Mouse (Mus musculus) olfactory bulb, adult 2 months (tissue): Measurements from ENCODE around the gene Ppfia4. TPM values are rescaled to one million over a fixed set of nuclear protein-coding genes. Genes with fewer than 3 reads are reported as not detected.

Source experiments
- H3K27ac ChIP-seq: fragments of 200-500 bp; 2 replicates; pipeline ENCODE4 v1.5.1; 2012; ENCODE audit warnings: low read depth, low read length; ENCODE audit not compliant: insufficient read depth
- H3K4me1 ChIP-seq: fragments of 200-500 bp; 2 replicates; pipeline ENCODE4 v1.6.1; 2012; ENCODE audit warnings: low read length; ENCODE audit not compliant: control insufficient read depth, insufficient read depth
- H3K4me3 ChIP-seq: fragments of 200-500 bp; 2 replicates; pipeline ENCODE4 v1.5.1; 2012; ENCODE audit warnings: mild to moderate bottlenecking, low read depth, low read length, moderate library complexity; ENCODE audit not compliant: insufficient read depth
- CTCF ChIP-seq: fragments of 200-500 bp; IDR thresholded peaks from 2 replicates; pipeline ENCODE4 v1.5.1; 2012; ENCODE audit warnings: low read depth, mild to moderate bottlenecking, low read length, moderate library complexity; ENCODE audit not compliant: insufficient read depth
- POLR2A ChIP-seq: fragments of 200-500 bp; IDR thresholded peaks from 2 replicates; pipeline ENCODE4 v1.6.1; 2012; ENCODE audit warnings: mild to moderate bottlenecking, low read depth, low read length, moderate library complexity; ENCODE audit not compliant: insufficient read depth
- WGBS: fragments of 180-500 bp; shearing (Covaris S2); methylation state at CpG from one replicate; pipeline ENCODE4 v1.1.7; 2018; 5-methylcytosine and 5-hydroxymethylcytosine counted together
- polyA plus RNA-seq: library from polyadenylated mRNA; stranded (reverse); fragments of >200 nt; gene quantifications from 2 replicates; pipeline ENCODE4 v1.2.4, GENCODE M21; 2012; ENCODE audit warnings: low replicate concordance; ENCODE audit not compliant: missing spikeins, insufficient read depth, insufficient read length

Gene Ppfia4
- polyA plus RNA-seq, 1 experiment = not detected

DNA sequence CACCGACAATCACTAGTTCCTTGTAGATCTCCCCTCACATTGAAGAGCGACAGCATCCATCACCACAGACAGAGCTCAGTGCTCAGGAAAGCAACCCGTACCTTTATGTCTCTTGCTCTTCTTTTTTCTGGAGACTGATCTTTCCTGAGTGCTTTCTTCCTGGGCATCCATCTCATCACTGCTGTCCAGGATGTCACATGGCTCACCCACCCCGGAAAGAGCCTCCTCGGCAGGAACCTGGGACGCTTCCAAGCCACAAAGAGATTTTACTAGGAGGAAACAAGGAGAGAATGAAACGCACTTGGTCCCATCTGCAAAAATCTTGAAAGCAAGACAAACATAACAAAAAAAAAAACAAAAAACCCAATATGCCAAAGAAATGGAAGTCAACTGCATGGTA, 27.9 kb upstream of the Ppfia4 start:
- Histone ChIP-seq H3K4me1 (peaks cover 7% of the 10 kb centered on the region; the same call in 1 of the 2 replicates), H3K4me3 (no peak overlapping the region), H3K27ac (no peak overlapping the region)
- no peak for TF ChIP-seq POLR2A
- TF ChIP-seq CTCF = no peak
- WGBS = 63% methylated on average over 7 of the region's 7 CpGs

DNA sequence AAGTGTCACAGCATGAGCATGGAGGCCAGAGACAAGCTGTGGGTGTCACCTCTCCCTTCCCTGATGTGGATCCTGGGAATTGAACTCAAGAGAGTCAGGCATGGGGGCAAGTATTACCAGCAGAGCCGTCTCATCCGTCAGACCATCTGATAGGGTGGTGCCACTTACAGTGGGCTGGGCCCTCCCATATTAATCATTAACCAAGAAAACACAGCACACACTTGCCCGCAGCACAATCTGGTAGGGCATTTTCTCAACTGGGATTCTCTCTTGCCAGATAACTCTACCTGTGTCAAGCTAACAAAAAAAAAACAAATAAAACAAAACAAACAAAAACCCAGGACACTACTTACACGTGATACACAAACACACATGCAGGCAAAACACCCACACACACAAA, 24.7 kb upstream of the Ppfia4 start:
- peaks cover 7% of the 10 kb centered on the region; the same call in 1 of the 2 replicates for H3K4me1 ChIP-seq
- no peak overlapping the region for H3K4me3 ChIP-seq
- 88% methylated on average over 4 of the region's 4 CpGs for WGBS
- H3K27ac ChIP-seq = no peak overlapping the region
- TF ChIP-seq POLR2A = no peak
- TF ChIP-seq CTCF = no peak

DNA sequence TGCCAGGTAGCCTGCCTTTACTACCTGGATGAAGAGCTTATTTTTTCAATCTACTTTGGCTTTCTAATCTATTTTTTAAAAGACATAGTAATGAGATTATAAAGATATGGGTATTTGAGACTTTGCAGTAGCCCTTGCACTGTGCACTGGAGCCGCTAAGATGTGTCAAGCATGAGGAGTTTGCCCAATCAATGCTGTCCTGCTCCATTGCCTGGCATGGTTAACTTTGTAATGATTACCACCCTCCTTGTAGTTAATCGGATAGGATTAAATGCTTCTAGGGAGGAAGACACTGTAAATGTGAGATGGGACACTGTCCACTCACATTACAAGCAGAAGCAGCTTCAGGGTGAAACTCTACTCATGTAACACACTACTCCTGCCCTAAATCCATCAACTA, 20.6 kb upstream of the Ppfia4 start:
- 89% methylated on average over 2 of the region's 2 CpGs for WGBS
- Histone ChIP-seq H3K27ac (no peak overlapping the region), H3K4me1 (no peaks in the 10 kb centered on the region), H3K4me3 (no peak overlapping the region)
- no peak for TF ChIP-seq CTCF
- TF ChIP-seq POLR2A = no peak

DNA sequence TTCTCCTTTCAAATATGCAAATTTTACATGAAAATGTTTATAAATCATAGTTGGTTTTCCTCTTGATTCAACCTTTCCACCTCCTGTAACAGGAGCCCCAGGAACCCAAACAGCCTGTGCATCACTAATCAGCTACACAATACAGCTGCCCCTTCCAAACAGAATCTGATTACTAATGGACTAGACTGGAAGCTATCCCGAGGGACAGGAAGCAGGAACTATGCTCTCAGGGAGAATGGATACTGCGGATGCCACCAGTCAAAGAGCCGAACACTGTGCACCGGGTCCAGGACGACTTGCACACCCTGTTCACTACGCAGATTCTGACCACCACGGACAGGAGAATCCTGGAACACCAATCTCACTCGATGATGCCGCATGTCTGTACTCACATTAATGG, 15.1 kb upstream of the Ppfia4 start:
- Histone ChIP-seq H3K4me3 (no peak overlapping the region), H3K4me1 (peaks cover 11% of the 10 kb centered on the region; the same call in 1 of the 2 replicates), H3K27ac (no peak overlapping the region)
- 88% methylated on average over 9 of the region's 9 CpGs for WGBS
- TF ChIP-seq CTCF = no peak
- no peak for TF ChIP-seq POLR2A

DNA sequence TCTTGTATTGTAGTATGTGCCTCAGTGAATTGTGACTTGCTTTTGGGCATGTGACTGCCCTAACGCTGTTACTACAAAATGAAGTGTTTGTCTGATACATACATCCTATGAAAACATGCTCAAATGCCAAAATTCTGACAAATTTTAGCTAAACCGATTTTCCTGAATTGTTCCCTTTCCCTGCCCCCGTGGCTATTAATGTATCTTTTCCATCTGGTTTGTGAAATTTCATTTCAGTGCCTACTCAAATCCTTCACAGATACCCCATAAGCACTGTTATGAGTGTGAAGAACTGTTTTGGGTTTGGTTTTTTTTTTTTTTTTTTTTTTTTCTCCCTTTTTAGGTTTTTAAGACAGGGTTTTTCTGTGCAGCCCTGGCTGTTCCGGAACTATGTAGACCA, 12.3 kb upstream of the Ppfia4 start:
- TF ChIP-seq CTCF (no peak), POLR2A (no peak)
- H3K4me3 ChIP-seq = no peak overlapping the region
- peaks cover 19% of the 10 kb centered on the region for H3K4me1 ChIP-seq
- H3K27ac ChIP-seq = 0 out of 2 replicates have a peak overlapping the region, but pooled peaks have one; percentile 33
- 79% methylated on average over 4 of the region's 4 CpGs for WGBS

DNA sequence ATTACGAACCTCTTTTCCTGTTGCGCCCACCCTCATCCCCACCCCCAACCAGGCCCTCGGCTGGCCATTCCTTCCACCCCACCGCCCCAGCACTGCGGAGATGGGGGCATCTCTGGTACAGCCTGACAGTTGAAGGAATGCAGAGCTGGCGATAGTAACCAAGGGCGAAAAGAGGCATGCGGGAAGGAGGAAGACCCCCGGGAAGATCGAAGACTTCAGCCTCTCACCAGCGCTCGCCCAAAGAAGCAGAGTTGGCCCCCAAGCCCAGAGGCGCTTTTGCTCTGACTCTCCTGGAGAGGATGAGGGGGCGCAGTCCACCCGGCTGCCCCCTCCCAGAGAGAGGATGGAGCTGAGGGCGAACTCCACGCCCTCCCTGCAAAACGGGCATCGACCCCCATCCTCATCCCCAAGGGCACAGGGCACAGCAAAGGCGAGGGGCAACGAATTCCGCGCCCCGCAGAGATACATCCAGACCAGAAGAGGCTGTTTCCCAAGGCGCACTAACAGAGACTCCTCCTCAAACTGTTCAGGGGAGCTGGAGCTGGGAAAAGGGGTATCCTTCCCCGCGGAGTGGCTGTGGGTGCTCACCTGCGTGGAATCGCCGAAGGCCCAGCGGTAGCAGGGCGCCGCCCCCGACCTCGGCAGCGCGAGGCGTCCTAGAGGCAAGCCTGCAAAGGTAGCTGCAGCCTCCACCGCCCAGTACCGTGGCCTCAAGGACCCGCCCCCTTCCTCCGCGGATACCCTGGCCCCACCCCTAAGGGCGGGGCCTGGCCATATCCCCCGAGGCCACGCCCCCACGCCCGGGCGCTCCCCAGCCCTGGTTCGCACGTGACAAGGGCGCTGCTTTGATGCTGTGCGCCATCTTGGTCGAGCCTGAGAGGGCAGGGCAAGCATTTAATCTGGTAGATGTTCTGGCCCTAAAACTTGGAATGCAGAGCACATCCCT, 11.6 kb upstream of the Ppfia4 start:
- 2% methylated on average over 54 of the region's 54 CpGs for WGBS
- peaks cover 21% of the 10 kb centered on the region for H3K4me1 ChIP-seq
- H3K27ac ChIP-seq = peak overlapping the region; percentile 73
- TF ChIP-seq CTCF (no peak), POLR2A (peak; percentile 18; the same call in 1 of the 2 replicates)
- peak overlapping the region; percentile 77 for H3K4me3 ChIP-seq

DNA sequence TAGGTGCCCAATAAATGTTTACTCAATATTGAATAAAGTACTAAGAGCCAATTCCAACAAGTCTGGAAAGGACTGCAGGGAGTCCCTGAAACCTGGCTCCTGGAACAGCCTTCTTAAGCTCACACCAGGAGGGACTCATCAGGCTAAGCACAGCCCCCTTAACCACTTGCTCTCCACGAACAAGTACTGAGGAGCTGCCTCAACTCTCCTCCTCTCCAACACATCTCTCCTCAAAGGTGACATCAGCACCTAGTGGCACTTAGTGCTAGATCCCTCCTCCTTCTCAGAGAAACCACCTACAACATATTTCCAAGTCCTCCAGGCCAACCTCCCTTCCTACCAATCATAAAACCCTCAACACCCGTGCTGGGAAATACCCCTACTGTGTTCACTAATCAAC, 10.8 kb upstream of the Ppfia4 start:
- TF ChIP-seq POLR2A (no peak), CTCF (no peak)
- WGBS = 12% methylated on average over 2 of the region's 2 CpGs
- H3K4me1 ChIP-seq = peaks cover 21% of the 10 kb centered on the region
- H3K4me3 ChIP-seq = peak overlapping the region; percentile 77
- no peak overlapping the region for H3K27ac ChIP-seq

DNA sequence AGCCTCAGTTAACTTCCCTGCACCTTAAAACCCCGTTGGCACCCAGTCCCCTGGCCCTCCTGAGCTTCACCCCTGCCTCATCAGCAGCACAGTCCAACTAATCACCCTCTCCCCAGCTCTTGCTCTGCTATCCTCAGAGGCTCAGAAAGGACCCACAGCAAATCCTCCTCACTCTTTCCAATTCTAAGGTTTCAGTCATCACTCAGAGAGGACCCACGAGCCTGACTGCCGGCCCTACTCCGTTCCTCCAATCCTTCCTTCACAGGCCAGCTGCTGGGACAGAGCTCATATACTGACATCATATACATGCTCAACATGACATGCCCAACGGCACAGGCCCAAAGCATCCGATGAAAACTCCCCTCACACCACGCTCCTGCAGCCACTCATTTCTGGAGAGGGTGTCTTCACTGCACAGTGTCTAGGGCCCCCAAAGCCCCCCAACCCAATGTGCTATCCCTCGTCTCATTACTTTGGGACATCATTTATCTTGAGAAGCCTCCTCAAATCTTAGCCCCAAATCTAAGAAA, 10.1 kb upstream of the Ppfia4 start:
- TF ChIP-seq POLR2A (no peak), CTCF (no peak)
- 61% methylated on average over 8 of the region's 8 CpGs for WGBS
- Histone ChIP-seq H3K4me3 (peak overlapping the region; percentile 31), H3K27ac (no peak overlapping the region), H3K4me1 (peaks cover 21% of the 10 kb centered on the region)

DNA sequence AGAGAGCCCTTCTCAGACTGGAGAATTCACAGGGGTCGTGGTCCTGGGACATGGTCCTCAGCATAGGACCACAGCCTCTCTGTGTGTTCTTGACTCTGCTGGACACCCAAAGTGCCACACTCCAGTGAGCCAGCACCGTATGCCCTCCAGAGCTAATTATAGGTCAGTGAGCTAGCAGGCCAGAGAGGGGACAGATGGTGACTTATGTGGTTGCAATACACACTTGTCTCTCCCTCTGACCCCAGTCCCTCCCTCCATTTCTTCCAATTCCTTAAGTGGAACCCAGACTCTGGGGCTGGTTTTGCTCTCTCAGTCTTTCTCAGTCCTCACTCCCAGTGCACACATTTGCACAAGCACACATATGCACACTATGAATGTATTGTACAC, 9.5 kb upstream of the Ppfia4 start:
- Histone ChIP-seq H3K4me3 (no peak overlapping the region), H3K27ac (no peak overlapping the region), H3K4me1 (peaks cover 21% of the 10 kb centered on the region)
- WGBS = 68% methylated on average over 2 of the region's 2 CpGs
- no peak for TF ChIP-seq POLR2A
- no peak for TF ChIP-seq CTCF
